Mouse (Mus musculus): ENCODE measurements at regions not wholly inside any gene's neighbourhood (a gene's known extent, or its start where the extent isn't known, plus 50 kb on each side); places are given as distances from the start of the nearest gene placed in this dataset.

- DNase-seq (ENCODE audit: low spot score in 2 of 2): no peak
Measured at GRCm38 (mm10) chr4:84035347-84035746, 510.0 kb downstream of the Ccdc171 start.

GRCm38 (mm10) chr4:84037535-84037934 is 512.2 kb downstream of the Ccdc171 start:
- DNase-seq (ENCODE audit: low spot score in 2 of 2): no peak

GRCm38 (mm10) chr4:84050243-84050642 is 524.9 kb downstream of the Ccdc171 start:
- no peak for DNase-seq (ENCODE audit: low spot score in 2 of 2)

GRCm38 (mm10) chr4:84056863-84057502 is 531.6 kb downstream of the Ccdc171 start:
- no peak for DNase-seq (ENCODE audit: low spot score in 2 of 2)

- no peak for DNase-seq (ENCODE audit: low spot score in 2 of 2)
Measured at GRCm38 (mm10) chr4:84060187-84060586, 534.8 kb downstream of the Ccdc171 start.

GRCm38 (mm10) chr4:84063755-84064154 is 538.4 kb downstream of the Ccdc171 start:
- DNase-seq (ENCODE audit: low spot score in 2 of 2): no peak

GRCm38 (mm10) chr4:84064614-84065456 is 539.5 kb downstream of the Ccdc171 start:
- DNase-seq (ENCODE audit: low spot score in 2 of 2): peak; percentile 9 to 19

GRCm38 (mm10) chr4:84065457-84066124 is 540.2 kb downstream of the Ccdc171 start:
- DNase-seq (ENCODE audit: low spot score in 2 of 2): no peak

GRCm38 (mm10) chr4:84067931-84068575 is 542.7 kb downstream of the Ccdc171 start:
- DNase-seq (ENCODE audit: low spot score in 2 of 2): no peak

GRCm38 (mm10) chr4:84068947-84069663 is 543.8 kb downstream of the Ccdc171 start:
- DNase-seq (ENCODE audit: low spot score in 2 of 2): no peak

GRCm38 (mm10) chr4:84069681-84070080 is 544.3 kb downstream of the Ccdc171 start:
- no peak for DNase-seq (ENCODE audit: low spot score in 2 of 2)

- no peak for DNase-seq (ENCODE audit: low spot score in 2 of 2)
Measured at GRCm38 (mm10) chr4:84070089-84070488, 544.7 kb downstream of the Ccdc171 start.

GRCm38 (mm10) chr4:84072096-84072495 is 546.8 kb downstream of the Ccdc171 start:
- no peak for DNase-seq (ENCODE audit: low spot score in 2 of 2)

- no peak for DNase-seq (ENCODE audit: low spot score in 2 of 2)
Measured at GRCm38 (mm10) chr4:84076526-84076925, 551.2 kb downstream of the Ccdc171 start.

- DNase-seq (ENCODE audit: low spot score in 2 of 2): no peak
Measured at GRCm38 (mm10) chr4:84079516-84079915, 554.2 kb downstream of the Ccdc171 start.

- DNase-seq (ENCODE audit: low spot score in 2 of 2): peak; percentile 11 to 12
Measured at GRCm38 (mm10) chr4:84081518-84081917, 556.2 kb downstream of the Ccdc171 start.

- DNase-seq (ENCODE audit: low spot score in 2 of 2): no peak
Measured at GRCm38 (mm10) chr4:84088166-84088565, 562.8 kb downstream of the Ccdc171 start.

- DNase-seq (ENCODE audit: low spot score in 2 of 2): no peak
Measured at GRCm38 (mm10) chr4:84092509-84092908, 567.2 kb downstream of the Ccdc171 start.

GRCm38 (mm10) chr4:84095237-84095636 is 569.9 kb downstream of the Ccdc171 start:
- DNase-seq (ENCODE audit: low spot score in 2 of 2): no peak

GRCm38 (mm10) chr4:84096081-84096480 is 570.7 kb downstream of the Ccdc171 start:
- DNase-seq (ENCODE audit: low spot score in 2 of 2): no peak

- DNase-seq (ENCODE audit: low spot score in 2 of 2): no peak
Measured at GRCm38 (mm10) chr4:84099071-84099470, 573.7 kb downstream of the Ccdc171 start.
